Mouse (Mus musculus) gonadal fat pad, adult 2 months (tissue): ENCODE measurements at regions not wholly inside any gene's neighbourhood (a gene's known extent, or its start where the extent isn't known, plus 50 kb on each side); places are given as distances from the start of the nearest gene placed in this dataset.

Experiments used
- DNase-seq: peaks from one replicate; pipeline ENCODE4 v3.0.0-alpha.2; 2012; ENCODE audit warnings: low read depth

DNA sequence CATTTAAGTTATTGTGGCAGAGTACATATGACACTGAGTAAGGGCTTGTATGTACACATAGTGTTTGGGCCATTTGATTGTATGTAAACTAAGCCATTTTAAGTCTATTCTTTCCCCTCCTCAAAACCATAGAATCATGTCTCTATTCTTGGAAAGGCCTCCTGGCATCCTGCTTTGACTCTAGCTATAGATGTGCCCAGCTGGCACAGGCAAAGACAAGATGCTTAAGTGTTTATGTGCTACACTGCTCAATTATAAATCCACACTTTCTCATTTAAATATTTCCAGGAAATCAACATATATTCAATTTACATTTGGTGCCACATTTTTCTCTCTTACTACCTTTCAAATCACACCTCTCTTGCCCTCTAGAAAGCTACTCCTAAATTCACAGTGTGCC, 97.6 kb upstream of the Bdnf start:
- no peak for DNase-seq

DNA sequence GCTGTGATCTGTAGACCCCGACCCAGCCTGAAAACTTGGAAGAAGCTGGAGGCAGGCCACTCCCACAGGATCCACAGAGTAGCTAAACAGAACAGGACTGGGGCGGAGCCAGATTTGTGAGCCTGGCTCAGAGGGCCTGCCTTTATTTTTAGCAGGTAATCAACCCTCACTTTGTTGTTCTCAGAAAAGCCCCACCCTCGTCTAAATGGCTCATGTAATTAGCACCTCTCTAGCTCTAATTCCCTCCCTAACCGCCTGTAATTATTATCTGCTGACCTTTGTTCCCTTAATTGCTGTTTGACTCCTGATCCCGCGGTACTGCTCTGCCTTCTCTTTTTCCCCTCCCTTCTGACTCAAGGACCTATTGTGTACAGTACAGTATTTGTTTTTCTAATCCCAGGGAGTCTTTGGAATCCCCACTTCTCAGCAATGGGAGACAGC, 95.6 kb upstream of the Bdnf start:
- no peak for DNase-seq

- DNase-seq = no peak
These were observed 56.0 kb upstream of the Bdnf start for GRCm38 (mm10) chr2:109618341-109619058.

GRCm38 (mm10) chr2:109619676-109620075, 54.8 kb upstream of the Bdnf start:
- DNase-seq = no peak

DNA sequence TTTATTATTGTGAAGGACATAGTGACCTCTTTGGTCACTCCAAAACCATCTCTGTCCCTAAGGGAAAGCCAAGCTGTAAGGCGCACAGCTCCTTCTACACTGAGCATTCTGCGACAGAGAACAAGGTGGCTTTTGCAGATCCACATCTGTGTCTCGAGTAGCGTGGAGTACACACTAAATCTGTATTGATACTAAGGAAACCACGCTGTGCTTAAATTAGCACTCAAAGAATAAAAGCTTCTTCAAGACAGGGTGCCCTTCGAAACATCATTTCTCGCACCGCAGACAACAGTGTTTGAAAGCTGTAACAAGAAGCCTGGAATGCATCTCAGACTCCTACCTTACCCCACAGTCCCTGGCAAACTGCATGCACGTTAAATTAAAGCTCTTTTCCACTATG, 52.9 kb upstream of the Bdnf start:
- DNase-seq = no peak
